27 mouse cellular contexts compared by ENCODE assay signal in genomic region chr16:49193986-49194385, GRCm38 (mm10).
"Had no signal": no experiment of that assay in that cellular context is flagged by ENCODE, and none has a peak within 500 bp of the region (broad histone marks: within the 10 kb centered on the region; RNA-seq: fewer than 3 reads in every experiment).

No protein-coding gene starts in this region.

- H3K36me3 ChIP-seq: heart, embryonic 13.5 days; heart, embryonic 15.5 days; hindbrain, embryonic 13.5 days; hindbrain, embryonic 15.5 days; kidney, embryonic 15.5 days; limb, embryonic 13.5 days; limb, embryonic 15.5 days; liver, embryonic 12.5 days had no signal

- H3K4me3 ChIP-seq: heart, adult 2 months; heart, embryonic 13.5 days; heart, embryonic 15.5 days; hindbrain, embryonic 13.5 days; hindbrain, embryonic 15.5 days; kidney, embryonic 15.5 days; limb, embryonic 13.5 days; limb, embryonic 15.5 days; liver, embryonic 12.5 days had no signal

- DNase-seq: gastrocnemius, postnatal 14 days; gastrocnemius, postnatal 36 days; heart, adult 11 months; heart, adult 2 months; heart, postnatal 14 days; heart, postnatal 36 days; kidney, adult 11 months; kidney, adult 2 months; kidney, adult 9 months; kidney, postnatal 14 days; kidney, postnatal 36 days; layer of hippocampus, adult 9-11 months; layer of hippocampus, postnatal 36 days; left cerebral cortex, postnatal 4 days had no signal

- H3K27ac ChIP-seq: heart, adult 2 months; heart, embryonic 13.5 days; heart, embryonic 15.5 days; hindbrain, embryonic 13.5 days; hindbrain, embryonic 15.5 days; hindbrain, postnatal 0 days; kidney, embryonic 15.5 days; kidney, postnatal 0 days; limb, embryonic 13.5 days; limb, embryonic 15.5 days; liver, embryonic 12.5 days; liver, embryonic 14.5 days had no signal

- H3K9me3 ChIP-seq: heart, embryonic 13.5 days; heart, embryonic 15.5 days; hindbrain, embryonic 13.5 days; hindbrain, embryonic 15.5 days; kidney, embryonic 15.5 days; limb, embryonic 13.5 days; limb, embryonic 15.5 days; liver, embryonic 12.5 days had no signal

- ATAC-seq: hindbrain, postnatal 0 days; intestine, embryonic 16.5 days; liver, embryonic 12.5 days had no signal

- H3K9ac ChIP-seq: heart, embryonic 13.5 days; heart, embryonic 15.5 days; hindbrain, embryonic 13.5 days; hindbrain, embryonic 15.5 days; kidney, embryonic 15.5 days; limb, embryonic 13.5 days; limb, embryonic 15.5 days; liver, embryonic 12.5 days; liver, embryonic 14.5 days had no signal

- H3K4me1 ChIP-seq: heart, embryonic 13.5 days; heart, embryonic 15.5 days; hindbrain, embryonic 13.5 days; hindbrain, embryonic 15.5 days; kidney, embryonic 15.5 days; limb, embryonic 15.5 days; liver, embryonic 12.5 days had no signal

- H3K4me2 ChIP-seq: heart, embryonic 11.5 days; heart, embryonic 13.5 days; heart, embryonic 15.5 days; hindbrain, embryonic 13.5 days; hindbrain, embryonic 15.5 days; kidney, embryonic 15.5 days; limb, embryonic 13.5 days; limb, embryonic 15.5 days; liver, embryonic 12.5 days had no signal

- H3K27me3 ChIP-seq: heart, embryonic 13.5 days; heart, embryonic 15.5 days; hindbrain, embryonic 13.5 days; hindbrain, embryonic 15.5 days; kidney, embryonic 15.5 days; limb, embryonic 13.5 days; limb, embryonic 15.5 days; liver, embryonic 12.5 days had no signal
